Mouse (Mus musculus): ENCODE measurements around the gene Iqsec1.

GRCm38 (mm10) chr6:90759754-90760153 lies 228.7 kb downstream of the Iqsec1 start:
- no peak for TF ChIP-seq POLR2A (IDR thresholded peaks at IDR 0.05; ENCODE audit: low read depth, low read length)
- no peak for TF ChIP-seq GABPA (IDR thresholded peaks at IDR 0.05; ENCODE audit: insufficient replicate concordance, low read depth, low read length)
- no peak for TF ChIP-seq TCF12 (IDR thresholded peaks at IDR 0.05; ENCODE audit: low read depth, low read length)
- no peak for TF ChIP-seq CTCF (conservative IDR thresholded peaks at IDR 0.05 in 1 of 2, IDR thresholded peaks at IDR 0.05 in 1 of 2; ENCODE audit: low read depth in 2 of 2, low read length in 2 of 2)
- no peak for TF ChIP-seq KAT2A (IDR thresholded peaks at IDR 0.05; ENCODE audit: insufficient replicate concordance, low read length)
